Mouse (Mus musculus): ENCODE measurements around the gene Polr2b.

Polr2b gene

GRCm38 (mm10) chr5:77362120-77362519 is 52.2 kb downstream of the Polr2b start:
- DNase-seq (ENCODE audit: low spot score in 2 of 2): no peak

GRCm38 (mm10) chr5:77363650-77364049 is 53.7 kb downstream of the Polr2b start:
- peak; percentile 47 to 62 for DNase-seq (ENCODE audit: low spot score in 2 of 2)

- no peak for DNase-seq (ENCODE audit: low spot score in 2 of 2)
These were observed 54.6 kb downstream of the Polr2b start for GRCm38 (mm10) chr5:77364443-77365038.

- no peak for DNase-seq (ENCODE audit: low spot score in 2 of 2)
These were observed 56.4 kb downstream of the Polr2b start for GRCm38 (mm10) chr5:77366313-77366712.

GRCm38 (mm10) chr5:77367145-77367544 is 57.2 kb downstream of the Polr2b start:
- no peak for DNase-seq (ENCODE audit: low spot score in 2 of 2)

GRCm38 (mm10) chr5:77367682-77368081 is 57.7 kb downstream of the Polr2b start:
- no peak for DNase-seq (ENCODE audit: low spot score in 2 of 2)

GRCm38 (mm10) chr5:77368194-77368593 is 58.2 kb downstream of the Polr2b start:
- no peak for DNase-seq (ENCODE audit: low spot score in 2 of 2)

GRCm38 (mm10) chr5:77369394-77369793 is 59.4 kb downstream of the Polr2b start:
- no peak for DNase-seq (ENCODE audit: low spot score in 2 of 2)

- no peak for DNase-seq (ENCODE audit: low spot score in 2 of 2)
These were observed 60.5 kb downstream of the Polr2b start for GRCm38 (mm10) chr5:77370378-77370892.

GRCm38 (mm10) chr5:77372242-77372641 is 62.3 kb downstream of the Polr2b start:
- no peak for DNase-seq (ENCODE audit: low spot score in 2 of 2)

- no peak for DNase-seq (ENCODE audit: low spot score in 2 of 2)
These were observed 62.8 kb downstream of the Polr2b start for GRCm38 (mm10) chr5:77372778-77373177.

- no peak for DNase-seq (ENCODE audit: low spot score in 2 of 2)
These were observed 65.0 kb downstream of the Polr2b start for GRCm38 (mm10) chr5:77374945-77375344.

GRCm38 (mm10) chr5:77375546-77375945 is 65.6 kb downstream of the Polr2b start:
- no peak for DNase-seq (ENCODE audit: low spot score in 2 of 2)

- DNase-seq (ENCODE audit: low spot score in 2 of 2): no peak
These were observed 68.1 kb downstream of the Polr2b start for GRCm38 (mm10) chr5:77378027-77378426.

- DNase-seq (ENCODE audit: low spot score in 2 of 2): no peak
These were observed 69.6 kb downstream of the Polr2b start for GRCm38 (mm10) chr5:77379434-77380135.

- no peak for DNase-seq (ENCODE audit: low spot score in 2 of 2)
These were observed 70.5 kb downstream of the Polr2b start for GRCm38 (mm10) chr5:77380321-77380901.

GRCm38 (mm10) chr5:77381283-77381682 is 71.3 kb downstream of the Polr2b start:
- no peak for DNase-seq (ENCODE audit: low spot score in 2 of 2)

GRCm38 (mm10) chr5:77381686-77382085 is 71.7 kb downstream of the Polr2b start:
- no peak for DNase-seq (ENCODE audit: low spot score in 2 of 2)

- no peak for DNase-seq (ENCODE audit: low spot score in 2 of 2)
These were observed 74.0 kb downstream of the Polr2b start for GRCm38 (mm10) chr5:77383799-77384554.

- DNase-seq (ENCODE audit: low spot score in 2 of 2): no peak
These were observed 74.8 kb downstream of the Polr2b start for GRCm38 (mm10) chr5:77384724-77385123.

GRCm38 (mm10) chr5:77385221-77385620 is 75.3 kb downstream of the Polr2b start:
- no peak for DNase-seq (ENCODE audit: low spot score in 2 of 2)

GRCm38 (mm10) chr5:77385900-77386595 is 76.1 kb downstream of the Polr2b start:
- DNase-seq (ENCODE audit: low spot score in 2 of 2): no peak

All from frontal cortex, postnatal 36 days (tissue).